Mouse (Mus musculus): ENCODE measurements around the gene Kirrel3.

Gene Kirrel3

DNA sequence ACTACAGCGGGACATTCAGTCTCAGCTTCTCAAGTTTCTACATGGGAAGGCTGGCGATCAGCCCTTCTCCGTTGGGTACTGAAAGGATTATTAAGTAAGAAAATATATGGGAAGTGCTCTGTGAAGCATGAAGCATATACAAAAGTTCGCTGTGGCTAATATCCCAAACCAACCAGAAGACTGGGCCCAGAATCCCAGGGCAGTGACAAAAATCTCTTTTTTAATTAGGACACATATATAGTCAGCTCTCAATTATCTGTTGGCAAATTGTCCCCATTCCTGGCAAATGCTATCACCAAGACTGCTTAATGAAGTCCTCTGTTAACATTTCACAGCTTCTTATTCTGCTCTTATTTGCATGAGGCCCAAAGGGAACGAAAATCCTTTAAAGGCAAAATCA, 439.9 kb downstream of the Kirrel3 start:
- DNase-seq (ENCODE audit: extremely low read depth, insufficient read length, low spot score) = no peak

GRCm38 (mm10) chr9:34930371-34930770, 444.7 kb downstream of the Kirrel3 start:
- no peak for DNase-seq (ENCODE audit: extremely low read depth, insufficient read length, low spot score)

DNA sequence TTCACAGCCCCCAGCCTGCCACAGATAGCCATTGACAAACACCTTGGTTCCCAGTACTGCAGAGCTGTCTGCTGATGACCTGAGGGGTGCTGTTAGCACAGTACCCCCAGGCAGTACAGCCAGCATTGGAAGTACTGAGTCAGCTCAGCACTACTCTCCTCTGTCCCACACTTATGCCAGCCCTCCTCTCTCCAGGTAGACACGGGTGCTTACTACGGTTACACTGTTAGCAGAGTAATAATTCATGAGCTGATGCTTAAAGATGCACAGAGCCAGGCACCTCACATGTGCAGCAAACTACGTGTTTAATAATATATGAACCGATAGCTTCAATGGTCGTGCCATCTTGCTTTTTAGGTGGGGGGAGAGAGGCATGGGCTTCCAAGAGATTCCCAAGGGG, 452.4 kb downstream of the Kirrel3 start:
- no peak for DNase-seq (ENCODE audit: extremely low read depth, insufficient read length, low spot score)

GRCm38 (mm10) chr9:34939621-34940020, 453.9 kb downstream of the Kirrel3 start:
- no peak for DNase-seq (ENCODE audit: extremely low read depth, insufficient read length, low spot score)

GRCm38 (mm10) chr9:34942122-34942831, 456.6 kb downstream of the Kirrel3 start:
- peak; percentile 30 for DNase-seq (ENCODE audit: extremely low read depth, insufficient read length, low spot score)

- peak; percentile 65 for DNase-seq (ENCODE audit: extremely low read depth, insufficient read length, low spot score)
These were observed 457.3 kb downstream of the Kirrel3 start for GRCm38 (mm10) chr9:34942996-34943395.

DNA sequence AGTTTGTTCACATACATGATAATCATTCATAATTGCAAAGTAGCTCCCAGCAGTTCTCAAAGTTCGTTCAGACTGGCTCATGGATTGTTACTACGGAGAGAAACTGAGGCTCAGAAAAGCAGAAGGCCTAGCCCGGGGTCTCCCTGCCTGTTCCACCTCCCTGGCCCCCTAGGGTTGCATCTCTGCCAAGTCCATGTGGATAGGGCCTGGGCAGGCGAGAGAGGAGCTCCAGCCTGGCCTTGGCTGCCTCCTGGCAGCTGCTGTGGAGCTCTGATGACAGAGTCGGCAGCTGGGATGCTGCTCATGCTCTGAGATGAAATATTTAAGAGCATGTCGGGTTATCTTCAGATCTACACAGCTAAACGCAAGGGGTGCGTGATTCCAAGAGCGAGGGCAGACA, 459.6 kb downstream of the Kirrel3 start:
- no peak for DNase-seq (ENCODE audit: extremely low read depth, insufficient read length, low spot score)

DNA sequence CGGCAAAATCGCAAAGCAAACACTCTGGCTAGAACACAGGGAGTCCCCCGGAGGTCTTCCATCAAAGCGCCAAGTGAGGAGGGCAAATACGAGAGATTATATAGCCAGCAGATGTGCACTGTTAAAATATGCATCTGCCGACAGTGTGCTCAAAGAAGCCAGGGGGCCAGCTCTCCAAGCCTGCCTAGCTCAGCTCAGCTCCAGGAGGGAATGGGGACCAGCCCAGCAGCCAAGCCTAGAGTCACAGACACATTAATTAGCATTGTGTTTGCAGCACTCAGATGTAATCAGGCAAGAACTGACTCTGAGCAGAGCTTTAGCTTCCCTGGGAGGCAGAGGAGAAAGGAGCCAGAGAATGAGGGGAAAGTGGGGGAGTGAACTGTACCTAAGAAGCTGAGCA, 461.6 kb downstream of the Kirrel3 start:
- no peak for DNase-seq (ENCODE audit: extremely low read depth, insufficient read length, low spot score)

DNA sequence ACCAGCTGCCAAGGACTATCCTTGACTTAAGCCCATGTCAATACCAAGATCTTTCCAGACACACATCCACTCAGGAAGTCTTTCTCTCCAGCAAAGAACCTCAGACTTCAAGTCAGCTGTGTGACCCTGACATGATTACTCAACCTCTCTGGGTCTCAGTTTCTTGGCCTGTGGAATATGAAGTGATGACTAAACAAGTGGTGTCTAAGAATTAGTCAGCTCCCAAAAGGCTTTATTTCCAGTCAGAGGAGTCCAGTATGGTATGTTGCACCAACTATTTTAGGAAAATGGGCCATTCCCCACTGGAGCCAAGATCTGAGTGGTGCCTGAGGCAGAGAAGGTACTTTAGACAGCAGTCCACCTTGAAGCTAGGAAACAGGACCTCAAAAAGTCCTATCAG, 462.0 kb downstream of the Kirrel3 start:
- DNase-seq (ENCODE audit: extremely low read depth, insufficient read length, low spot score) = peak; percentile 58

GRCm38 (mm10) chr9:34953420-34953819, 467.7 kb downstream of the Kirrel3 start:
- peak; percentile 80 for DNase-seq (ENCODE audit: extremely low read depth, insufficient read length, low spot score)

GRCm38 (mm10) chr9:34954212-34954611, 468.5 kb downstream of the Kirrel3 start:
- DNase-seq (ENCODE audit: extremely low read depth, insufficient read length, low spot score) = peak; percentile 36

DNA sequence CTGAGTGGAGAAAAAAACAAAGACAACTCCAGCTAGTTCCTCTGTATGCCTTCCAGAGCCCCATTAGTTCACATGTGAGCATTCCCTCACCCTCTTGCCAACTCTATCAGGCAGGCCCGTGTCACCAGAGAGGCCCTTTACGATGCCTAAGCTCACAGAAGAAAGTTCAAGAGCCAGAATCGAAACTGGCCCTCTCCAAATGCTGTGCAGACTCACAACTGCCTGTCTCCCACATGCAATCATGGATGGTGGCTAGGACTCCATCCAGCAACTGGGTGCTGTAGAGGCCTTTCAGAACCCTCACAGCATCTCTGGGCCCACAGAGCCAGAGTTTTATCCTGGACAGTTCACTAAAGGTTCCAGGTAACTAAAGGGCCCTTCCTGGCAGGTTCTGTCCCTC, 470.8 kb downstream of the Kirrel3 start:
- DNase-seq (ENCODE audit: extremely low read depth, insufficient read length, low spot score) = no peak

DNA sequence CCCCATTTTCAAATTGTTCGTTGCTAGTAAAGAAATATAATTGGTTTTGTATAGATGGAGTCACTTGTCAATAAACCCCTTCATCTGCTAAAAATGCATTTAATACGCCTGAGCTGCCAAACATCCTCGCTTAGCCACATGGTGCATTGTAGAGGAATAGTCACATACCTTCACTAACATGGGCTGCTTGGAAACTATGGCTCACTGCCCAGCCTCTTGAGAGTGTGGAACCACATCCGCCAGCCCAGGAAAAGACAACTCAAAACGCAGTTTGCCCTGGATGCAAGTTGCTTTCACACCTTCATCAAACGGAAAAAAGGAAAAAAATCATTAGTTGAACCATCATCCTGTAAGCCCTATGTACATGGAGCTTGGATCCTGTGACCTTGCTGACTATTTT, 472.0 kb downstream of the Kirrel3 start:
- peak; percentile 45 for DNase-seq (ENCODE audit: extremely low read depth, insufficient read length, low spot score)

DNA sequence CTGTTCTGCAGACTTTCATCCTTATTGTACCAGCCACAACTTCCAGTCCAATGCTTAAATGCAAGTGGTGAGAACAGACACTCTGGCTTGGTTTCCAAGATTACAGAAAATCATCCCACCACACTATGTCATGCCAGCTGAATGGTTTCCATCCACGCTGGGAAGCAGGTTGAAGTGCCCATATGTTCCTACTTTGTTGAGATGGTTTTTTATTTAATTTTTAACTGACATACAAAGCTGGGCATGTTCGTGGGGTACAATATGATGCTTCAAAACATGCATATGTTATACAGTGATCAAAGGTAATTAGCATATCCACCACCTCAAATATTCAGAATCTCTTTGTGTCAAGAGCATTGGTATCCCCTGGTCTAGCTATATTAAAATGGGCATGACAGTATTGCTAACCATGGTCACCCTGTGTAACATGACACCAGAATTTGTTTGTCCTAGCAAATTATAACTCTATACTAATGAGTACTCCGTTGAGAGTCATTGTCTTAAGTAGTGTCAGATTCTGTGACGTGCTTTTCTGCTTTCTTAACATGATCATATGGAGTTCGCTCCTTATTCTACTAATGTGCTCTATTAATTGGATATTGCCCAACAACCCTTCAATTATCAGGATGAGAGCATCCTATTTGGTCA, 472.6 kb downstream of the Kirrel3 start:
- no peak for DNase-seq (ENCODE audit: extremely low read depth, insufficient read length, low spot score)

DNA sequence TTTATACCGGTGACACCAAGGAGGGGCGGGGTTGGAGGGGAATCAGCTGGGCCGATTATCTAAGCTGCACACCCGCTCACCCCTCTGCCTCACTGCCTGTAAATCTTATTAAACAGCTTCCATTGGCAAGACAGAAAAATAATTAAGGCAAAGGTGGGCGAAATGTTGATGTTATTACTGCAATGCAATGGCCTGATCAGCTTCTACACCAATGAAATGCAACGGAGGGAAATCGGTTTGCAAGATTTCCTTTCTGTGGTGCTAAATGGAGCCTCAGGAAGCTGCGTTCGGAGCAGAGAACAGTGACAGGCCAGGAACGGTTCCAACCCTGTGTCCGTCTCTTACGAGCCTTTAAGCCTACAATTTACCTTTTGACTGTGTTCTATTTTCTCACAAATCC, 475.0 kb downstream of the Kirrel3 start:
- DNase-seq (ENCODE audit: extremely low read depth, insufficient read length, low spot score) = no peak

GRCm38 (mm10) chr9:34961171-34961570, 475.5 kb downstream of the Kirrel3 start:
- DNase-seq (ENCODE audit: extremely low read depth, insufficient read length, low spot score) = no peak

- no peak for DNase-seq (ENCODE audit: extremely low read depth, insufficient read length, low spot score)
These were observed 476.6 kb downstream of the Kirrel3 start for GRCm38 (mm10) chr9:34962251-34962650.

GRCm38 (mm10) chr9:34963593-34963992, 477.9 kb downstream of the Kirrel3 start:
- DNase-seq (ENCODE audit: extremely low read depth, insufficient read length, low spot score) = no peak

DNA sequence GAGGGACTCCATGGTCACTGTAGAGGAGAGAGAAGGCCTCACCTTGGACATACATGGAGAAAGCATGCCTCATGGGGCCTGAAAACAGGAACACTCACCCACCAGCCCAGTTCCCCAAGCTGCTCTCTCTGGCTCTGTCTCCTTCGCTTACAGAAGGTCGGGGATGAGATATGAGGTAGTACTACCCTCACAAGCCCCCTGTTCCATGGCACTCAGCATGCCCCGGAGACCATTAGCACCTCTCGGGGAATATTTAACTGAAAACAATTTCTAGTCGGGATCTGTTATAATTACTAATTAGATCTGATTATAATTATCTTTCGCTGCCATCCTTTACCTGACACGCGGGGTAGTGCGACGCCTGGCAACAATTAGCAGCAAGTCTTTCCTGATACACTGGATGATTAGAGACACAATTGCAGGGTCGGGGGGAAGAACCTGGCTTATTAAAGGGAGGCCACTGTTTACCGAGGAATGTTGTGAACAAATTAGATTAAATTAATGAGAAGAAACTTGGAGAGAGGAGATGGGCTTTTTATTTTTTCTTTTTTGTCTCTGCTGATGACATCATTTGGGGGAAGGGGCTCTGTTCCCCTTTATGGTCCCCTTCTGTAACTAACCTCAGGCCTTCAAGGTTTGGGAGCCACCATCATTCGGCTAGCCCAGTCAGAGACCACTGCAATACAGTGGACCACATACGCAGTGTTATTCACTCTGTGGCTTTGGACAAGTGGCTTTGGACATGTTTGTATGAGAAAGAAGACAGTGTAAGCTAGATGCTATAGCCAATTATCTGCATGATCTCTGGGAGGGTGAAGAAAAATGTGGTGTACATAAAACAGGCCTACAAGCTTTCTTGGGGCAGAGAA, 478.7 kb downstream of the Kirrel3 start:
- no peak for DNase-seq (ENCODE audit: extremely low read depth, insufficient read length, low spot score)

GRCm38 (mm10) chr9:34965041-34965415, 479.3 kb downstream of the Kirrel3 start:
- DNase-seq (ENCODE audit: extremely low read depth, insufficient read length, low spot score) = no peak

- no peak for DNase-seq (ENCODE audit: extremely low read depth, insufficient read length, low spot score)
These were observed 482.1 kb downstream of the Kirrel3 start for GRCm38 (mm10) chr9:34967772-34968171.
